Mouse (Mus musculus) kidney, adult 2 months (tissue): ENCODE data around the gene Rhox6. TPM values are rescaled to one million over a fixed set of nuclear protein-coding genes. Genes with fewer than 3 reads are reported as not detected.

Experiments
- DNase-seq: peaks from one replicate; pipeline ENCODE4 v3.0.0; 2021
- H3K27ac ChIP-seq: fragments of 200-500 bp; 2 replicates; pipeline ENCODE4 v1.5.1; 2012; ENCODE audit warnings: low read depth, low read length, control low read depth, inconsistent platforms; ENCODE audit not compliant: insufficient read depth
- H3K27me3 ChIP-seq: fragments of 200-500 bp; replicated peaks from 2 replicates; pipeline ENCODE4 v1.6.1; 2012; ENCODE audit warnings: mild to moderate bottlenecking, moderate library complexity, low read length, inconsistent platforms; ENCODE audit not compliant: control insufficient read depth, insufficient read depth
- H3K36me3 ChIP-seq: fragments of 200-500 bp; 2 replicates; pipeline ENCODE4 v1.6.1; 2012; ENCODE audit warnings: mild to moderate bottlenecking, moderate library complexity, low read length, inconsistent platforms; ENCODE audit not compliant: control insufficient read depth, insufficient read depth
- H3K4me1 ChIP-seq: fragments of 200-500 bp; 2 replicates; pipeline ENCODE4 v1.6.1; 2011; ENCODE audit warnings: low read length; ENCODE audit not compliant: control insufficient read depth, insufficient read depth
- H3K4me3 ChIP-seq: fragments of 200-500 bp; 2 replicates; pipeline ENCODE4 v1.5.1; 2011; ENCODE audit warnings: mild to moderate bottlenecking, low read depth, low read length, control low read depth; ENCODE audit not compliant: insufficient read depth
- CTCF ChIP-seq: fragments of 200-500 bp; conservative IDR thresholded peaks from 2 replicates; pipeline ENCODE4 v1.5.1; 2011; ENCODE audit warnings: low read depth, mild to moderate bottlenecking, control low read depth, low read length, moderate library complexity, mixed read lengths; ENCODE audit not compliant: insufficient read depth, insufficient read length
- POLR2A ChIP-seq: fragments of 200-500 bp; IDR thresholded peaks from one replicate; pipeline ENCODE4 v1.6.1; 2011; ENCODE audit warnings: low read depth, low read length, control low read depth
- WGBS: fragments of 180-500 bp; shearing (Covaris S2); methylation state at CpG from one replicate; pipeline ENCODE4 v1.1.7; 2018; 5-methylcytosine and 5-hydroxymethylcytosine counted together
- polyA plus RNA-seq: library from polyadenylated mRNA; depleted of rRNA; stranded (reverse); fragments of >200 nt; gene quantifications from 2 replicates; pipeline ENCODE4 v1.2.3, GENCODE M21; 2012; rRNA removed

The Rhox6 gene
- polyA plus RNA-seq, 1 experiment = 1.5 TPM

DNA sequence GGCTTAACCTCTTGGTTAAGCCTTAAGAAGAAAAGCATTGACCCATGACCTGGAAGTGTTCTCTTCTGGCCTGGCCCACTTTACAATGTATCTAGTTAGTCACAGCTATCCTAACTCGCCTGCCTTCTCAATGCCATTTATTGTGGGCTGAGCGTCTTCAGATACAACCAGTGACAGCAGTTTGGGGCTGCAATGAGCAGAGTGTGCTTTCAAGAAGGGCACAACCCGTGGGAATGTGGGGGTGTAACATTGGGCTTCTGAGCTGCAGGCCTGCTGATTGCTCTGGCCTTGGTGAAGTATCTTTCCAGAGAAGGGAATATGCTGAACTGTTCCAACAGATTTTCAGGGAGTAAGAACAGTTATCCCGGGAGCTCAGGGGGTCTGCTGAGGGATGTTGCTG, 52.1 kb downstream of the Rhox6 start, which contains the start of gene Rhox8:
Gene Rhox8, minus strand, starts transcription at position 101 of the 400 bp plus-strand sequence.
- no peak for DNase-seq
- WGBS = 73% methylated on average over 4 of the region's 4 CpGs
- Histone ChIP-seq H3K4me1 (no peaks in the 10 kb centered on the region), H3K36me3 (no peaks in the 10 kb centered on the region), H3K4me3 (no peak within 1 kb of the TSS), H3K27ac (no peak within 1 kb of the TSS), H3K27me3 (no peaks in the 10 kb centered on the region)
- TF ChIP-seq CTCF (no peak), POLR2A (no peak)

Other genes starting within 250 kb of the Rhox6 start
- not detected in 2 replicates for gene Rhox3f, start 245.9 kb upstream of the Rhox6 start, polyA plus RNA-seq
- gene Rhox4f, start 219.2 kb upstream of the Rhox6 start, polyA plus RNA-seq = not detected in 2 replicates
- gene Rhox3g, start 198.3 kb upstream of the Rhox6 start, polyA plus RNA-seq = not detected in 2 replicates
- gene Rhox2g, start 183.4 kb upstream of the Rhox6 start, polyA plus RNA-seq = not detected in 2 replicates
- gene Rhox4g, start 175.6 kb upstream of the Rhox6 start, polyA plus RNA-seq = not detected in 2 replicates
- not detected in 2 replicates for gene Rhox3h, start 158.1 kb upstream of the Rhox6 start, polyA plus RNA-seq
- not detected in 2 replicates for gene Rhox2h, start 153.6 kb upstream of the Rhox6 start, polyA plus RNA-seq
- not detected in 2 replicates for gene Rhox5, start 22.1 kb upstream of the Rhox6 start, polyA plus RNA-seq
- gene Rhox7a, start 4.8 kb downstream of the Rhox6 start, polyA plus RNA-seq = not detected in 2 replicates
- gene Rhox8, start 52.0 kb downstream of the Rhox6 start, polyA plus RNA-seq = not detected in 2 replicates
- not detected in 2 replicates for gene Rhox7b, start 70.3 kb downstream of the Rhox6 start, polyA plus RNA-seq
- gene Rhox9, start 74.9 kb downstream of the Rhox6 start, polyA plus RNA-seq = not detected in 2 replicates
- gene Btg1-ps1, start 191.9 kb downstream of the Rhox6 start, polyA plus RNA-seq = not detected in 2 replicates
- gene Btg1-ps2, start 216.2 kb downstream of the Rhox6 start, polyA plus RNA-seq = not detected in 2 replicates
- not detected in 2 replicates for gene Rhox10, start 239.6 kb downstream of the Rhox6 start, polyA plus RNA-seq